ENCODE assay signal across 18 mouse cellular contexts in the genomic region with DNA sequence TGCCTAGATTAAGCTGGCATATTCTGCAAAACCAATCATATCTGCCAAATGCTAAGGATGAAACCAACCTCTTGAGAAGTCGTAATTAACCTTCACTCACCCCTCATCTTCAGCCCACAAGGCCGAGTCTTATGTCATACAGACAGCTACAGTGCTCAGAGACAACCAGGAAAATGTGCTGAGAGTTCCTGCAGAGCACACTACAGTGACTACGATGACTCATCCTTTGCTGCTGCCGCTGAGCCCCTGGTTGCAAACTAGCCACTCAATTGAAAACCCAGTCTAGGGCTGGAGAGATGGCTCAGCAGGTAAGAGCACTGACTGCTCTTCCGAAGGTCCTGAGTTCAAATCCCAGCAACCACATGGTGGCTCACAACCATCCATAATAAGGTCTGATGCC.
"Had no signal": no experiment of that assay in that cellular context is flagged by ENCODE, and none has a peak within 500 bp of the region (broad histone marks: within the 10 kb centered on the region; RNA-seq: fewer than 3 reads in every experiment).

No protein-coding gene starts in this region.

- DNase-seq: kidney, postnatal 25 days; left cerebral cortex, postnatal 4 days; liver, postnatal 0 days; lung, embryonic 14.5 days; retina, postnatal 1 day; right cerebral cortex, postnatal 25 days; spleen, adult 18-20 months; thymus, adult 18-20 months; thymus, postnatal 36 days had no signal

- H3K4me3 ChIP-seq: limb, embryonic 12.5 days; limb, embryonic 15.5 days; midbrain, embryonic 12.5 days; midbrain, embryonic 15.5 days; neural tube, embryonic 12.5 days; neural tube, embryonic 15.5 days had no signal

- H3K27ac ChIP-seq: kidney, postnatal 0 days; limb, embryonic 12.5 days; limb, embryonic 15.5 days; liver, embryonic 14.5 days; macrophage; midbrain, embryonic 12.5 days; midbrain, embryonic 15.5 days; neural tube, embryonic 12.5 days had no signal
